Mouse (Mus musculus): ENCODE data around the gene Caskin2. TPM values are rescaled to one million over a fixed set of nuclear protein-coding genes. Genes with fewer than 3 reads are reported as not detected.

The Caskin2 gene
- polyA plus RNA-seq, 1 experiment, result 5.6 TPM

GRCm38 (mm10) chr11:115808696-115809310 lies 4.6 kb downstream of the Caskin2 start:
- Histone ChIP-seq H3K4me1 (ENCODE audit: control insufficient read depth, insufficient read depth, low read length) (peaks cover 2% of the 10 kb centered on the region; the same call in 1 of the 2 replicates), H3K4me3 (ENCODE audit: insufficient read depth, low read length) (no peak overlapping the region), H3K27ac (ENCODE audit: insufficient read depth, low read depth, low read length) (no peak overlapping the region)
- no peak for TF ChIP-seq CTCF (IDR thresholded peaks at IDR 0.05; ENCODE audit: low read depth, low read length)
- TF ChIP-seq POLR2A (IDR thresholded peaks at IDR 0.05; ENCODE audit: borderline replicate concordance, low read depth, low read length), result no peak

- Histone ChIP-seq H3K4me1 (ENCODE audit: control insufficient read depth, insufficient read depth, low read length) (peaks cover 2% of the 10 kb centered on the region; the same call in 1 of the 2 replicates), H3K27ac (ENCODE audit: insufficient read depth, low read depth, low read length) (no peak overlapping the region), H3K4me3 (ENCODE audit: insufficient read depth, low read length) (no peak overlapping the region)
- no peak for TF ChIP-seq CTCF (IDR thresholded peaks at IDR 0.05; ENCODE audit: low read depth, low read length)
- TF ChIP-seq POLR2A (IDR thresholded peaks at IDR 0.05; ENCODE audit: borderline replicate concordance, low read depth, low read length), result no peak
Measured at GRCm38 (mm10) chr11:115807971-115808370, 5.5 kb downstream of the Caskin2 start.

GRCm38 (mm10) chr11:115807306-115807705 lies 6.1 kb downstream of the Caskin2 start:
- Histone ChIP-seq H3K4me3 (ENCODE audit: insufficient read depth, low read length) (no peak overlapping the region), H3K4me1 (ENCODE audit: control insufficient read depth, insufficient read depth, low read length) (peaks cover 2% of the 10 kb centered on the region; the same call in 1 of the 2 replicates), H3K27ac (ENCODE audit: insufficient read depth, low read depth, low read length) (no peak overlapping the region)
- TF ChIP-seq CTCF (IDR thresholded peaks at IDR 0.05; ENCODE audit: low read depth, low read length) (no peak), POLR2A (IDR thresholded peaks at IDR 0.05; ENCODE audit: borderline replicate concordance, low read depth, low read length) (no peak)

GRCm38 (mm10) chr11:115806154-115806553 lies 7.3 kb downstream of the Caskin2 start:
- no peak overlapping the region for H3K4me3 ChIP-seq (ENCODE audit: insufficient read depth, low read length)
- peaks cover 2% of the 10 kb centered on the region; the same call in 1 of the 2 replicates for H3K4me1 ChIP-seq (ENCODE audit: control insufficient read depth, insufficient read depth, low read length)
- TF ChIP-seq POLR2A (IDR thresholded peaks at IDR 0.05; ENCODE audit: borderline replicate concordance, low read depth, low read length) (no peak), CTCF (IDR thresholded peaks at IDR 0.05; ENCODE audit: low read depth, low read length) (no peak)
- H3K27ac ChIP-seq (ENCODE audit: insufficient read depth, low read depth, low read length), result no peak overlapping the region

GRCm38 (mm10) chr11:115805005-115805404 lies 8.4 kb downstream of the Caskin2 start:
- H3K4me3 ChIP-seq (ENCODE audit: insufficient read depth, low read length), result no peak overlapping the region
- no peak for TF ChIP-seq CTCF (IDR thresholded peaks at IDR 0.05; ENCODE audit: low read depth, low read length)
- no peak for TF ChIP-seq POLR2A (IDR thresholded peaks at IDR 0.05; ENCODE audit: borderline replicate concordance, low read depth, low read length)
- no peak overlapping the region for H3K27ac ChIP-seq (ENCODE audit: insufficient read depth, low read depth, low read length)
- H3K4me1 ChIP-seq (ENCODE audit: control insufficient read depth, insufficient read depth, low read length), result peaks cover 2% of the 10 kb centered on the region; the same call in 1 of the 2 replicates

GRCm38 (mm10) chr11:115803072-115803709 lies 10.2 kb downstream of the Caskin2 start:
- H3K4me3 ChIP-seq (ENCODE audit: insufficient read depth, low read length), result no peak overlapping the region
- no peak for TF ChIP-seq CTCF (IDR thresholded peaks at IDR 0.05; ENCODE audit: low read depth, low read length)
- no peak for TF ChIP-seq POLR2A (IDR thresholded peaks at IDR 0.05; ENCODE audit: borderline replicate concordance, low read depth, low read length)
- H3K4me1 ChIP-seq (ENCODE audit: control insufficient read depth, insufficient read depth, low read length), result no peaks in the 10 kb centered on the region
- no peak overlapping the region for H3K27ac ChIP-seq (ENCODE audit: insufficient read depth, low read depth, low read length)

GRCm38 (mm10) chr11:115800981-115801380 lies 12.5 kb downstream of the Caskin2 start:
- TF ChIP-seq CTCF (IDR thresholded peaks at IDR 0.05; ENCODE audit: low read depth, low read length) (no peak), POLR2A (IDR thresholded peaks at IDR 0.05; ENCODE audit: borderline replicate concordance, low read depth, low read length) (no peak)
- Histone ChIP-seq H3K4me3 (ENCODE audit: insufficient read depth, low read length) (no peak overlapping the region), H3K4me1 (ENCODE audit: control insufficient read depth, insufficient read depth, low read length) (no peaks in the 10 kb centered on the region), H3K27ac (ENCODE audit: insufficient read depth, low read depth, low read length) (no peak overlapping the region)

GRCm38 (mm10) chr11:115797665-115798064 lies 15.8 kb downstream of the Caskin2 start:
- Histone ChIP-seq H3K27ac (ENCODE audit: insufficient read depth, low read depth, low read length) (no peak overlapping the region), H3K4me1 (ENCODE audit: control insufficient read depth, insufficient read depth, low read length) (no peaks in the 10 kb centered on the region), H3K4me3 (ENCODE audit: insufficient read depth, low read length) (no peak overlapping the region)
- TF ChIP-seq CTCF (IDR thresholded peaks at IDR 0.05; ENCODE audit: low read depth, low read length) (no peak), POLR2A (IDR thresholded peaks at IDR 0.05; ENCODE audit: borderline replicate concordance, low read depth, low read length) (no peak)

- no peak overlapping the region for H3K4me3 ChIP-seq (ENCODE audit: insufficient read depth, low read length)
- H3K27ac ChIP-seq (ENCODE audit: insufficient read depth, low read depth, low read length), result no peak overlapping the region
- TF ChIP-seq CTCF (IDR thresholded peaks at IDR 0.05; ENCODE audit: low read depth, low read length) (no peak), POLR2A (IDR thresholded peaks at IDR 0.05; ENCODE audit: borderline replicate concordance, low read depth, low read length) (no peak)
- H3K4me1 ChIP-seq (ENCODE audit: control insufficient read depth, insufficient read depth, low read length), result no peaks in the 10 kb centered on the region
Measured at GRCm38 (mm10) chr11:115796898-115797297, 16.5 kb downstream of the Caskin2 start.

GRCm38 (mm10) chr11:115792353-115792752 lies 21.1 kb downstream of the Caskin2 start:
- Histone ChIP-seq H3K4me1 (ENCODE audit: control insufficient read depth, insufficient read depth, low read length) (no peaks in the 10 kb centered on the region), H3K4me3 (ENCODE audit: insufficient read depth, low read length) (no peak overlapping the region), H3K27ac (ENCODE audit: insufficient read depth, low read depth, low read length) (no peak overlapping the region)
- TF ChIP-seq POLR2A (IDR thresholded peaks at IDR 0.05; ENCODE audit: borderline replicate concordance, low read depth, low read length) (no peak), CTCF (IDR thresholded peaks at IDR 0.05; ENCODE audit: low read depth, low read length) (no peak)
